Mouse (Mus musculus): ENCODE results near the gene Crybg1.

GRCm38 (mm10) chr10:44163028-44163427, 14.4 kb upstream of the Crybg1 start:
- TF ChIP-seq POLR2A (IDR thresholded peaks at IDR 0.05; ENCODE audit: borderline replicate concordance, control insufficient read depth, low read depth, low read length) (no peak), CTCF (IDR thresholded peaks at IDR 0.05; ENCODE audit: control insufficient read depth, insufficient read depth, low read length) (no peak)
